Mouse (Mus musculus) heart, postnatal 4 days (tissue): ENCODE data around the gene Spn. TPM values are rescaled to one million over a fixed set of nuclear protein-coding genes. Genes with fewer than 3 reads are reported as not detected.

ENCODE experiments used
- DNase-seq: peaks from one replicate; pipeline ENCODE4 v3.0.0; 2021
- total RNA-seq, 2 experiments: library from RNA; stranded (reverse); gene quantifications; 2 replicates each; pipeline ENCODE4 v1.2.3; 2021

Spn gene
- total RNA-seq, 2 experiments from 2014 or later: 0.38 to 0.67 TPM

DNA sequence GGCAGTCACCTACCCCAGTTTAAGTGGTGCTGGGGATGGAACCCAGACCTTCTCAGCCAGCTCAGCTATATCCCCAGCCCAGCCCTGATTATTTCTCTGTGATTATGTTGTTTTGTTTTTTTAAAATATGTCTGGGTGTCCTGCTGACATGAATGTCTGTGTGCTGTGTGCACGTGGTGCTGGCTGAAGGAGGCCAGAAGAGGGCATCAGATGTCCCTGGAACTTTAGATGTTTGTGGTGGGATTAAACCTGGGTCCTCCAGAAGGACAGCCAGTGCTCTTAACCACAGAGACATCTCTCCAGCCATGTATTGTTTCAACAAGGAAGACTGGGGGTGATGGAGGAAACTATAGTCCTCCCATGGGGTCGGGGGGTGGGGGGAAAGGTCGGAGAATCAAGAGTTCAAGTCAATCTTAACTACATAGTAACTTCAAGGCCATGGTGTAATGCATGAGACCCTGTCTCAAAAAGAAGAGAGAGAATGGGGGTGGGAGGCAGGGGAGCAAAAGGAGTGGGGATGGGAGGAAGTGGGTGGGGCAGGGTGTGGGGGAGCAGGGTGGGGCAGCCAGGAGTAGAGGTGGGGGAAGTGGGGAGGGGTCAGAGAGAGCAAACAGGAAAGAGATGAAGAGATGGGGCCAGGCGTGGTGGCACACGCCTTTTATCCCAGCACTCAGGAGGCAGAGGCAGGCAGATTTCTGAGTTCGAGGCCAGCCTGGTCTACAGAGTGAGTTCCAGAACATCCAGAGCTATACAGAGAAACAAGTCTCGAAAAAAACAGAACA lies 3.2 kb upstream of the Spn start:
- DNase-seq: no peak

DNA sequence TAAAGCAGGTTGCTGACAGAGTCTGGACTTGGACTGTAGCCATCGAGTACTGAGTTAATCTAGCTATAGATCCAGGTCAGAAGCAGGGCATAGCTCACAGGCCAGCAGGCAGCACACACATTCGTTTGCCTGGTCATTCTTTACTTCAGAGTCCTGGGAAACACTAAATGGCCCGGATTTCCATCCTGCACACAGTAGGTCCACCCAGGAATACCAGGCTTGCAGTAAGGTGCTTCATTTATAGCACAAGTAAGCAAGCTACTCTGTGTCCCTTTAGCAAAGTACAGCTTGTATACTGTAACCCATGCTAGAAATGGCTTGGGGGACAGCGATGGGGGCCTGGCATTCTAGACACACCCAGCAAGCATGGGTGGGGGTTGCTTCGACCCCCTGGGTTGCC lies 1.9 kb upstream of the Spn start:
- no peak for DNase-seq

DNA sequence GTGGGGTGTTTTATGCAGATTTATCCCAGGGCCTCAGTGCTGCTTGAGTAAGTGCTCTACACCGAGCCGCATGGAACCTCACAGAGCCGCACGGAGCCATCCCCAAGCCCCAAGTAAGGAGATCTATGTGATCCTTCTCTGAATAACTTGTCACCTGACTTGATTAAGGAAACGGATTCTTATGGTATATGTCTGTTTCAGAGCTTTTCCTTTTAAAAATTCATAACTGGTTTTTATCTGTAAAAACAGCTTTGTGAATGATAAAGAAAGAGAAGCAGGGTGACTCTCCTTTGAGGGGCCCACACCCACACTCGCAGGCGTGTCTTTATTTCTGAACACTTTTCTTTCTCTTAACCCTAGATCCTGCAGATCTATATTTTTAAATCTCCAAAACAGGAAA lies 1.5 kb upstream of the Spn start:
- no peak for DNase-seq

- no peak for DNase-seq
Observed at GRCm38 (mm10) chr7:127136181-127137071, 1.2 kb downstream of the Spn start.

DNA sequence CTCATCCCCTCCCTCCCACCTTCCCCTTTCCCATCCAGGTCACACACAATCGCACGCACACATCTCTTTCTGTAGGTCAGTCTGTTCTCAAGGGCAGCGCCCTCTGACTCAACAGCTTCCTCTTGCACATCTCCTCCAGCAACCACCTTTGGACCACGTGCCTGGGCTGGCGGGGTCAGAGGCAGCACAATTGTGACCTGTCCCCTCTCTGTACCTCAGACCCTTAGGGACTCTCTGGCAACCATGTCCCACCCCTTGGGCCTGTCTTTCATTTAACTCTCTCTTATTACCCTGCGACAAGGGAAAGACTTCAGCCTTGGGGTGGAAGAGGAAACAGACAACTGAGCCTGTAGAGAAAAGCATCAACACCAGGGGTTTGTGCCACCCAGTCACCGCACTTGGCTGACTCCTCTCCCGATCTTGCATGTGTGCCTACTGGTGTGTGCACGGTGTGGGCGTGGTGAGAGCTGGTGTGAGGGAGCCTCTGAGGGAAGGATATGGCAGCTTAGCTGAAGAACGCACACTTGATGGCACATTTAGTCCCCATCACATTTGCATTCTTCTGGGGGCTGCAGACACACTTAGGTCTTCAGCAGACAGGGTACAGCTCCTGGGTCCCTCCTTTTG lies 2.7 kb downstream of the Spn start:
- no peak for DNase-seq

- DNase-seq: no peak
Observed at GRCm38 (mm10) chr7:127133125-127133524, 4.5 kb downstream of the Spn start.

GRCm38 (mm10) chr7:127129638-127130037 lies 8.0 kb downstream of the Spn start:
- DNase-seq: peak; percentile 47

- DNase-seq: no peak
Observed at GRCm38 (mm10) chr7:127121911-127122270, 15.7 kb downstream of the Spn start, which contains the start of gene Qprt. Qprt (minus strand) TSS chr7:127122226.

DNA sequence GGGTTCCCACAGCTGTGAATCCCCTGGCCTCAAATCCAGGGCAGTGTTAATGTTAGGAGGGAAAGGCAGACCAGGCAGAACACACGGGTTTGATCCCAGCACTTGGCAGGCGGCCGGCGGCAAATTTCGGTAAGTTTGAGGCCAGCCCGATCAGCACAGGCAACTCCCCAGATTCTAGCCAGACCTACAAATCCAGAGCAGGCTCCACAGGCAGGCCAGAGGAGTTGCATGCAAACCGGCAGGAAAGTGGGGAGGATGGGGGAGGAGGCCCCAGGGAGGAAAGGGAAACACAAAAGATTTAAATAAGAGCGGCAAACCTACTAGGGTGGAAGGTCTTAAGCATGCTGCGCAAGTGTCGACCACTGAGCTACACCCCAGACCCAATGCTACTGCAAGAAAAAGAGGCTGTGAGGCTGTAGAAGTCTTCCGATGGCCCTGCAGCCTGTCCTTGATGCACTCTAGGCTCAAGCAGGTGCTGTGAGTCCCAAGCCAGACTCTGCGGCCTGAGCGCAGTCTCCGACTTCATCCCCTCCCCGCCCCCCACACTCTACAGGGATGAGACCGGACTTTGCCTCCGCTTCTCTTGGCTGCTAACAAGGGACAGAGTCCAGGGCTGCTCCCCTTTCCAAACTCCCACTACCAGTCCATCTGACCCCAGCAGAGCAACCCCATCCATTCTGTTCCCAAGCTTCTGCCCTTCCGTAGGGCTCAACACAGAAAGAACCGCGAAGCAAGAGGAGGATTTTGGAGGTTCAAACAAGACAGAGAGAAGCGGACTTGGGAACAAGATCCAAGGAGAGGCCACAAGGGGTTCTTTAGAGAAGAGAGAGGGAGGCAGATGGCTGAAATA lies 16.3 kb downstream of the Spn start:
- no peak for DNase-seq

DNA sequence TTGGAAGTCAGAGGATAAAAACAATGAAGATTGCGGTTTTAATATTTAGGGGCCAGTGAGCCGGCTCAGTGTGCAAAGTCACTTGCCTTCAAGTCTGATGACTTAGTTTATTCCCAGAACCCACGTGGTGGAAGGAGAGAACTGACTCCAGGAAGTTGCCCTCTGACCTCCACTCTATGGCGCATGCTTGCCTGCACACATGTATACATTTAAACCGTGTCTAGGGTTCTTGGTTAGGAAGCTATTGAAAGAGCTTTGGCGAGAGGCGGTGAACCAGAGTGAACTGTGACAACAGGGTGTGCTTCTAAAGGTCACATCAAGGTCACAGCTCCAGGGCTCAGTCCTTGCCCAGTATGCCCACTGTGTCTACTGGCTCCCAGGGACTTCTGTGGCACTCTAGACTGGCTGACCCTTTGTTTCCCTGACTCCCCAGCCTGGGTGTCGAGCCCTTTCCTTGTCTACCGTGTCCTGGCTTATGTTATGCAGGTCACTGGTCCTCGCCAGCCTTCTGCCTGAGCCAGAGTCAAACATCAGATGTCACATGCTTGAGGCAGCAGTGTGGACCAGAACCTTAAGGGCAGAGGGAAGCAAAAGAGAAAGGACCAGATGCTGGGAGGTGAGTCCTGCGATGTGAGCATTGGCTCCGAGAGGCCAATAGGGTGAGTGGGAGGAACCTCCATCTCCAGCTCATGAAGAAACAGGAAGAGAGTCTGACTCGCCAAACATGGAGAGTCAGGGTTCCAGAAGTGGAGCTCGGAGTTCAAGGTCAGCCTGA lies 18.8 kb downstream of the Spn start:
- no peak for DNase-seq

GRCm38 (mm10) chr7:127117948-127118347 lies 19.7 kb downstream of the Spn start:
- peak; percentile 50 for DNase-seq

- no peak for DNase-seq
Observed at GRCm38 (mm10) chr7:127116331-127116935, 21.2 kb downstream of the Spn start.

DNA sequence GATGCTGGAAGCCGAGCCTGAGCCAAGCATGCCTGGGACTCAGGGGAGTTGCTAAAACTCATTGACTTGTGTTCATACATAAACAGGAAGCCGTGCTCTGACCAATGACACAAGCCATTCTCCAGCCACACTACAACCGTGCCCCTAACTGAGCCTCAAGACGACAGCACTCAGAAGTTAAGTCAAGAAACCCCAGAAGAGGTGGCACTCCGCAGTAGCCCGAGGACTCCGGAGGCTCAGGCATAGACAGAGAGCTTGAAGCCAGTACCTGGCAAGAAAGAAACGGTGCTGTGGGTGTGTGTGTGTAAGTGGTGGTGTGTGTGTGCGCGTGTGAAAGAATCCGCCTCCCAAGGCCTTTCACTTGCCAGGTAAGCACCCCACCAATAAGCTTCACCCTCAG lies 22.7 kb downstream of the Spn start:
- DNase-seq: no peak

DNA sequence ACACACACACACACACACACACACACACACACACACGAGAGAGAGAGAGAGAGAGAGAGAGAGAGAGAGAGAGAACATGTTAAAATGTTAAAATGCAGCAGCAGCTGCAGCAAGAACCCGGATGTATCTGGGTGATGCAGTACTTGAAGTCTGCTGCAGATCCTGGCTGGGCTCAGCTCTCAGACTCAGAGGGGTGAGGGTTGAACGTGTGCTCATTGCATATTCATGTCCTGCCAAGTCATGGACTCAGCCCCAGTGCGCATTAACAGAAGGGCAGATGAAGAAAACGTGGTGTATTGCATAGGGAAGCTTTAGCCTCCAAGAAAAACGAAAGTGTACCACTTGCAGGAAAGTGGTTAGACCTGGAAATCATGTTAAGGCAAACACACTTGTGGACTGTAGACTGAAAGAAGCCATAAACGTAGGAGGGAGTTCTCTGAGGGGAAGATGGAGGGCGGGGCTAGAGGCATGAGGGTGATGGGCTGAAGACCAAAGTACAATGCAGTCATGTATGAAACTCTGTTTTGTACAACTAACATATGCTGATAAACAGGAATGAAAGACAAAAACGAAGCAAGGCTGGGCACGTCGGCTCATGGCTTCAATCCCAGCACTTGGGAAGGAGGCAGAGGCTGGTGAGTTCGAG lies 23.9 kb downstream of the Spn start:
- DNase-seq: no peak

DNA sequence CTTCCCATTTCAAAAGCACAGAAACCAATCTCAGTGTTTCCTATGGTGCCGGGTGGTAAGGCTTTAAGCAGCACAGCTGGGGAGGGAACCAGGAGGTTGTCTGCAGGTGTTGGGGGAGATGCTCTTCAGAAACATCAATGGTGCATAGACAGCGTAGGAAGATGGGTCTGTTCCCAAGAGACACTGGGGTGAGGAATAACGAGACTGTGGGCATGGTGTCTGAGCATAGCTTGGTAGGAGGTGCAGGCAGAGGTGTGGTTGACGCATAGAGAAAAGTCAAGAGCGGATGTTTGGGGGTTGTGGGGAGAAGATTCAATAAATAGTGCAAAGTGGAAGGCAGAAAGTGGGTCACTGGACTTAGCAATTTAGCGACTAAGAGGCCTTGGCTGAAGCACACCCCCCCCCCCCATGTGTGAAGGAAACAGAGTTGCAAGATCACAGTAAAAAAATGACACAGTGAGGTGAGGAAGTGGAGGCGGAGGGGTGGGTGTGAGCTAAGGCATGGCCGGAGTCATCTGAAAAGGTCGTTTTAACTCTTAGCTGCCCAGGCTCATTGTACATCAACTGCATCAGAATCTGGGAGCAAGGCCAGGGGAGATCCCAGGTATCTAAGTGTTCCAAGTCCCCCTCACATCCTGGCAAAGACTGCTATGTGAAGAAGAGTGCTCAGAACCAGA lies 24.6 kb downstream of the Spn start:
- DNase-seq: no peak

DNA sequence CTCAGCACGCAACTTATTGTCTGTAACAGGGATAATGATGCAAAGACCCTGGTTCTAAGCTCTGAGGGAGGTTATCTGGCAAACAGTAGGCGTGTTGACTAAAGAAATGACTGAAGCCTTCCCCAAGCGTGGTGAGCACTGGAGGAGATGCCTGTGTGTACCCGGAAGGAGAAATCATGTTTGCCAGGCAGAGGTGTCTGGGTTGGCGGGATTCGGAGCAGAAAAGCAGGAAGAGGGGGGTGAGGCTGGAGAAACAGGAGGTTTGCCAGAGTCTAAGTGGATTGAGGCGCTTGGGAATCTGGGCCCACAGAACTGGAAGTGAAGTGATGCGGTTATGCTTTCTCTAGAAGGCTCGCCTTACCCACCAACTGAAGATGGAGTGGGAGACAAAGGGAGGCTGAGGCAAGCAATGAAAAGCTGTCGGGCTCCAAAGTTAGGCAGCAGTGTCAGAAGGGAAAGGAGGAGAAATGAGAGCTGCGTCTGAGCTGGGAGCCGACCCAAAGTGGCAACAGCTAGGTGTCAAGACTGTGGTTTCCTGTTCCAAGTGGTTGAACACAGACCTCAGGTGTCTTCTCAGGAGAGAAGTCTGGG lies 25.3 kb downstream of the Spn start:
- DNase-seq: no peak

GRCm38 (mm10) chr7:127111461-127111860 lies 26.2 kb downstream of the Spn start:
- peak; percentile 60 for DNase-seq

DNA sequence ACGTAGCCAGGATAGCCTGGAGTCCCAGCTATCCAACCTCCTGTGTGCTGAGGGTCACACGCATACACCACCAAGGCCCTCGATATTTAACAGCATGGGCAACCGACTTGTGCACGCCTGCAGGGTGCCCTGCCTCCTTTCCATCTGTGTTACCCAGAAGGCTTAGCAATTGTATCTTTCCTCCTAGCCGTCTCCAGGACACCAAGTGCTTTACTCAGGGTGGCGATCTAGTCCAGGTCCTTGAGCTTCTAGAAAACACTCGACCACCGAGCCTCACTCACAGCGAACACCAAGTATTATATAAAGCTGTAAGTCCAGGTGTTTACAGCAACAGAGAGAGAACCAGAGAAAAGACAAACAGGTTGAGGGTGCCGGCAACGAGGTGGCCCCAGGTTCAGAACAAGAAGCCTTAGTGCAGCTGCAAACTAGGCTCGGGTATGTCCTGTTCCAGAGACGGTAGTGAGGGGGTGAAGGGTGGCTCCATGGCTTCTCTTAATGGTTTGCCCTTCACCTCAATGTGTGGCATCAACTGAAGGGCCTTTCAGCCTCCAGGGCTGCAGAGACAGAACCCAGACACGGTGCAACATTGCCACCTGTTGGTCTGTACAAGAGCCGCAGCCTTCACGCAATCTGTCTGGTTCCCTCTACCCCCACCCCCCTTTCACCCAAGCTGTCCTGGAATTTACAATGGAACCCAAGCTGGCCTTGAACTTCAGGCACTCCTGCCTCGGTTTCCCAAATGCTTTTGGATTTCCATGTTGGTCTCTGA lies 27.2 kb downstream of the Spn start:
- peak; percentile 86 for DNase-seq

GRCm38 (mm10) chr7:127105551-127105950 lies 32.1 kb downstream of the Spn start:
- DNase-seq: no peak
